Mouse (Mus musculus): ENCODE data around the gene Parp11. TPM values are rescaled to one million over a fixed set of nuclear protein-coding genes. Genes with fewer than 3 reads are reported as not detected.
"Not testable (repeated sequence)": the region's sequence is repeated elsewhere in the genome, so short reads cannot be mapped to it uniquely, and the experiment has no call there.

Parp11 gene
- polyA plus RNA-seq, 1 experiment from 2014 or later: 50.7 TPM

DNA sequence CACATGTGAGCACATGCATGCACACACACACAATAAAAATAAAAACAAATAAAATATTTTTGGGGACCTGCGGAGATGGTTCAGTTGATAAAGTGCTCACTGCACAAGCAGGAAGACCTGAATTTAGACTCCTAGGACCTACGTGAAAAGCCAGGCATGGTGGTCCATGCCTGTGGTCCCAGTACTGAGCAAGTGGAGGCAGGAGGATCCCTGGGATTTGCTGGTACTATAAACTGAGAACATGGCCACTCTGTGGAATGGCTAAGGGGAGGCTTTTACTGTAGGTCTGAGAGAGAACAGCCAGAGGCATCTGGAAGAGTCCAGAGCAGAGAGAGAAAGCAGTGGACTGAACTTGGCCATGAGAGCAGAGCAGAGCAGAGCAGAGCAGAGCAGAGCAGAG lies 48.6 kb downstream of the Parp11 start:
- DNase-seq (ENCODE audit: low spot score): no peak

GRCm38 (mm10) chr6:127495876-127496275 lies 49.2 kb downstream of the Parp11 start:
- no peak for DNase-seq (ENCODE audit: low spot score)

DNA sequence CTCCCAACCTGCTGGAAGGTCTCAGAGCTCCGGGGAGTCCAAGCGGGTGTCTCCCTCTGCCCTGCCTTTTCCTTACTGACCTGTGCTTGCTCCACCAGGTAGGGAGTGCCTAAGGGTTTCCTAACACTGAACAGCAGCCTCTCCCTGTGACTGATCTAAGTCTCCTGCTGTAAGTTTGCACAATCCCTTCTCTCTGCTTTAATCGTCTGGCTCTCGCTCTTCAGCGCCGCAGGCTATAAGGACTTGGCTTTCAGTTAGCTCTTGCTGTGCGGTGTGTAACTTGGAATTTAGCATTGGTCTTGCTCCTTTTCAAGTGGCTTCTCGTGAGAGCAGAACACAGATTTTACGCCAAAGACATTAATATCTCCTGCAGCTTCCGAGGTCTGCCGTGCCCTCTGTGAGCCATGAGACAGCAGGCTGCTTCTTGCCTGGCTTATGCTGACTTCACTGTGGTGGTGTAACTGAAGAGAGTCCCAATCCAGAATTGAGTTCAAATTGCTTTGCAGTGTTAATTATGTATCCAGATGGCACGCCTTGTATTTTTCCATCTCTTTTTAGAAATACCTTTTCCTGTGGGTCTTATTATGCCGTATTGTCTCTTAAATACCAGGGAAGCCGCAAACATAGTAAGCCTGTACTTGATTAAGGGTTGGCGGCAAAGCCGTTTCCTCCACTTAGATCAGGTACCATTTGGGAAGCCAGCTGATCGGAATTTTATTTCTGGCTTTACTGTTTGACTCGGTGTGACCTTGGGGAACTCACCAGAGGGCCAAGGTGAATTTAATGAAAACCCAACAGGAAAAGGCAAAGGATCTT lies 50.4 kb downstream of the Parp11 start:
- DNase-seq (ENCODE audit: low spot score): no peak

GRCm38 (mm10) chr6:127500119-127500518 lies 53.5 kb downstream of the Parp11 start:
- DNase-seq (ENCODE audit: low spot score): no peak

- DNase-seq (ENCODE audit: low spot score): no peak
These were observed 54.2 kb downstream of the Parp11 start for GRCm38 (mm10) chr6:127500806-127501205.

- peak; percentile 28 for DNase-seq (ENCODE audit: low spot score)
These were observed 55.9 kb downstream of the Parp11 start for GRCm38 (mm10) chr6:127502530-127502929.

DNA sequence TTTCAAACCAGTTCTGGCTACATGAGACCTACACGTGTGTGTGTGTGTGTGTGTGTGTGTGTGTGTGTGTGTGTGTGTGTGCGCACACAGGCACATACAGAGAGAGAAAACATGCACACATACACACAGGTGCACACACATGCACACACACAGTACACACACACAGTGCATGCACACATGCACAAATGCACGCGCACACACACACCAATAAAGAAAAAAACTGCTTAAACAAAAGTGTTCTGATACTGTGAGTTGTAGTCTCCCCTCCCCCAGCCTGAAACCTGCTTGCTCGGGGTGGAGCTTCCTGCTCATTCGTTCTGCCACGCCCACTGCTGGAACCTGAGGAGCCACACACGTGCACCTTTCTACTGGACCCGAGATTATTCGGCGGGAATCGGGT lies 67.1 kb downstream of the Parp11 start:
- not testable (repeated sequence) for DNase-seq (ENCODE audit: low spot score)

GRCm38 (mm10) chr6:127521176-127521575 lies 74.5 kb downstream of the Parp11 start:
- no peak for DNase-seq (ENCODE audit: low spot score)

DNA sequence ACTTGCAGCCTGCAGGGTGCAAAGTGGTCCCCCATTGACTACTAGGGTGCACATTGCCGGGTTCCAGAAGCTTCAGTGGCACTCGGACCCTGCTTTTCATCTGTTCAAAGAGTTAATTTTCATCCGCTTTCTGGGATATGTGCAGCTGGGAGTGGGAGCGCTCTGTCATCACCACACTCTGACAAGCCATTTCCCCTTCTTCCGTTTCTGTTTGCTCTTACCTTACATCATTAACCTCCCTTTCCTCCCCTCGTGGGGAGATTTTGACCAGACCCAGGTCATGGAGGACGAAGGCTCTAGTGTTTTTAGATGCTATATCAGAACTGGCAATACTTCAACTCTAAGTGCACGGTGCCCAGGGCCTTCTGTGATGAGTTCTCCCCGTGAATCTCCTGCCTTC lies 75.7 kb downstream of the Parp11 start:
- no peak for DNase-seq (ENCODE audit: low spot score)

DNA sequence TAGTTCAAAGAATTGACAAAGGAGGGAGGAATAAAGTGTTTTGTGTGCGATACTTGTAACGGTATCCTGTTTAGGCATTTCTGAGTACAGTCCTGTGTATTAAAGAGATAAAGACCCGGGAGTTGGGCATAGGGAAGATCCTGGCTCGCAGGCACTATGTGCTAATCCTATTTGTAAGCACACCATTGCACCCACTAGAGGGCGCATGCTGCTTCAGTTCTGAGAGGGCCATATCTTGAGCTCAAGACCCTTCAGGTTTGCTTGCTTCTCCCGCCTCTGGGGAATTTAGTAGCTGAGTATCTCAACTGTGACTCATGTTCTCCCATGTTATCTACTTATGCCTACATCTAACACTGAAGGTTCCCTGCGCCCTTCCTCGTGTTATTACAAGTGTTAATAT lies 77.8 kb downstream of the Parp11 start:
- DNase-seq (ENCODE audit: low spot score): peak; percentile 81

DNA sequence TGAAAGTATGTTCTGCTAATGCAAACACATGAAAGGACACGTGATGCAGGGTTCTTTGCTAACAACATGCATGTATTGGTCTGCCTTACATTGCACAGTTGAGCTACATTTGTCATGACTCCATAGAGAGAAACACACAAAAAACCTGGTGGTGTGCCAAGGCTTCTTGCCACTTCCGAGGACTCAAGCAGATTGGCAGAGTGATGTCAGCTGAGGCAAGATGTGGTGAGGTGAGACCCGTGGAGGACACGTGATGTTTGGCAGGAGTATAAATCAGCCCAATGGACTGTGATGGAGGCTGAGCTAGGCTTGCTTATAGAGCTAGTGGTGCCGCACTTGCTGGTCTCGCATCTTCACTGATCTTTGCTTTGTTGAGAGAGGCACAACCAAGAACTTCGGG lies 82.0 kb downstream of the Parp11 start:
- DNase-seq (ENCODE audit: low spot score): no peak

- DNase-seq (ENCODE audit: low spot score): no peak
These were observed 82.8 kb downstream of the Parp11 start for GRCm38 (mm10) chr6:127529451-127529850.

DNA sequence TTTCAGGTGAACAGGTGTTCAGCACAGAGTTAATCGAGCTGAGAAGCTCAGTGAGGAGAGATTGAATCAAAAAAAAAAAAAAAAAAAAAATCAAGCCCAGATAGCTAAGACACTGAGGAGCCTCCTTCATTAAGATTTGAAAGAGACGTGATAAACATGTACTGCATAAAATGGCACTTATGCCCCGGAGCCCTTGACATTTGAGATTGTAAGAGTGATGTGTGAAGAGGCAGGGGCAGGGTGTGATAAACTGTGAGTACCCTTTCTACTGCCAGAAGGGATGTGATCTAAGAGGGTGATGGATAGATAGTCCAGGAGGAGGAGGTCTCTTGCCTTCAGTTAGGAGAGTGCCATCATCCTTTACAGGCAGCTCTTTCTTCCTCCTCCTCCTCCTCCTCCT lies 83.6 kb downstream of the Parp11 start:
- no peak for DNase-seq (ENCODE audit: low spot score)

- DNase-seq (ENCODE audit: low spot score): no peak
These were observed 85.0 kb downstream of the Parp11 start for GRCm38 (mm10) chr6:127531412-127532205.

DNA sequence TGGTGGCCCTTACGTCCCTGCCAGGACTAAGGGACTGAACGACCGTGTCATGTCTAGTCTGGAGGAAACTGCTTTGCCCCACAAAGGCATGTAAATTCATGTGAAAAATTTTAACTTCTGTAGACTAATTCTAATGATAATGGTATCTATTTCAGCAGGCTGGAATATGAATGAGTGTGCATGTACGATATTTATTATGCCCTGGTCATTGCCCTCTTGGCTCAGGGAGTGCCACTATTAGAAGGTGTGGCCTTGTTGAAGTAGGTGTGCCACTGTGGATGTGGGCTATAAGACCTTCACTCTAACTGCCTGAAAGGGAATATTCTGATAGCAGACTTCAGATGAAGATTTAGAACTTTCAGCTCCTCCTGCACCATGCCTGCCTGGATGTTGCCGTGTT lies 85.7 kb downstream of the Parp11 start:
- DNase-seq (ENCODE audit: low spot score): no peak

GRCm38 (mm10) chr6:127533766-127534165 lies 87.1 kb downstream of the Parp11 start:
- no peak for DNase-seq (ENCODE audit: low spot score)

GRCm38 (mm10) chr6:127537035-127537434 lies 90.4 kb downstream of the Parp11 start:
- DNase-seq (ENCODE audit: low spot score): no peak

- DNase-seq (ENCODE audit: low spot score): no peak
These were observed 91.5 kb downstream of the Parp11 start for GRCm38 (mm10) chr6:127538118-127538517.

DNA sequence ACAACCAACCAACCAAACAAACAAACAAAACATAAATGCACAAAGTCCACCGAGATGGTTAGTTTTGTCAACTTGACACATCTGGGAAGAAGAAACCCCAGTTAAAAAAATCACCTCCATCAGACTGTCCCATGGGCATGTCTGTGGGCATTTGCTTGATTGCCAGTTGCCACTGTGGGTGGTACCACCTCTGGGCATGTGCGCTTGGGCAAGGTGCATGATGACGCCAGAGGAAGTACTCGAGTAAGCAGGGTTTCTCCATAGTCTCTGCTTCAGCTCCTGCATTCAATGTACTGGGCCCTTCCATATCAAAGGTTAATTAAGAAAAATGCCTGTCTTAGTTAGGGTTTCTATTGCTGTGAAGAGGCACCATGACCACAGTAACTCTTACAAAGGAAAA lies 92.6 kb downstream of the Parp11 start:
- no peak for DNase-seq (ENCODE audit: low spot score)

GRCm38 (mm10) chr6:127539659-127540058 lies 93.0 kb downstream of the Parp11 start:
- DNase-seq (ENCODE audit: low spot score): no peak

DNA sequence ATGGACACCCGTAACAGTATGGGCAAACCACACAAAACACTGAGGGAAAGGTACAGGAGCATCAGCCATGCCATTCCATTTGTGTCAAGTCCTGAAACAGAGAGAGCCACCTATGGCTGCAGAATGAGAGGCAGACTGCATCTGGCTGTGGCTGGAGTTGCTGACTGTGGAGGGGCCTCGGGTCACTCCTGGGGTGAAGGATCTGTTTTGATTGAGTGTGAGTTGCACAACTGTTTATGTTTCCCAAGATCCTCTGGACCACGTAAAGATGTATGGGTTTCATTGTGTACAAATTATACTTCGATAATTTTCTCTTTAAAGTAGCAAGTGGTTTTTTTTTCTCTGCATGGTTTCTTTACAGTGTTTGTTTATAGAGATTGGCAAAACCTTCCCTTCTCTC lies 93.9 kb downstream of the Parp11 start:
- DNase-seq (ENCODE audit: low spot score): no peak

DNA sequence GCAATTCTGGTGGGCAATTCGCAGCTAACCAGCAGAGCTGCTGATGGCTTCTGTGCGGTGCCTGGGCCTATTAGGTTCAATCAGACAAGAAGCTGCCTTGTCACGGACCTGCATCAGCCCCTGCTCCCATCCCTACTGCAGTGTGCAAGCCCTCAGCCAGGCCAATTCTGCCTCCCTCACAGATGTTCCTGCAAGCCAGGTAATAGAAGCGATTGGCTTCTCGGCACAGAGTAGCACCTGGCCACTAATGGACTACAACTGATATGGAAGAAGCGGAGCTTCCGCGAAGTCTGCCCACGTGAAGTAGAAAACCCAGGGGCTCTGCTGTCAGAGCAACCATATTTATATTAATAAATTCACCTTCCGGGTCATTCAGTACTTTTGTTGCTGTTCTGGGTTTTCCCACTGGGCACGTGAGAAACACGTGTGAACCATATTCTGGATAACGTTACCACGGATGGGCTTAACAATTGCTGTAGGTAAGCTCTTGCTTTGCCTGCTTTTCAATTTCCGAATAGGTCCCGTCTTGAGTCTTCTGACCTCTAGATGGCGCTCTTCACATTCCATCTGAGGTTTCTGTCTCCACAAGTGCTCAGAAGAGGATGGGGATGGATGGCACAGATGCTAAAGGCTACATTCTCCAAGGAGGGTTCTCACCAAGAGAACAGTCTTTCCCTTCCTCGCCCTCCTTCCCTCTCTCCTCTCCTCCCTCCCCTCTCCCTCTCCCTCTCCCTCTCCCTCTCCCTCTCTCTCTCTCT lies 95.2 kb downstream of the Parp11 start:
- DNase-seq (ENCODE audit: low spot score): peak; percentile 84
